Mouse (Mus musculus) heart, postnatal 14 days (tissue): Measurements from ENCODE around the gene Pknox2. TPM values are rescaled to one million over a fixed set of nuclear protein-coding genes. Genes with fewer than 3 reads are reported as not detected.

Source experiments
- DNase-seq, 2 experiments: peaks; one replicate each; pipeline ENCODE4 v3.0.0; 2021 to 2022
- intact Hi-C: fragments of 180-260 bp; cut with DNase I; formaldehyde crosslinking; loops from one replicate; pipeline ENCODE4 v1.15.1; 2025
- long read RNA-seq, 2 experiments: library from polyadenylated mRNA; stranded (forward); transcript quantifications; one replicate each; pipeline ENCODE4 v2.0.0; 2021
- total RNA-seq, 2 experiments: library from RNA; stranded (reverse); gene quantifications; 2 replicates each; pipeline ENCODE4 v1.2.3; 2021

Gene Pknox2
- 1 to 10 TPM; 3.7 to 6.0 TPM for total RNA-seq
- long read RNA-seq, experiment 1, partial matches to known transcripts, result 1 of 1 reads
- long read RNA-seq, experiment 1, other reads (novel, unspliced or antisense), result 0 of 1 reads
- long read RNA-seq, experiment 2, partial matches to known transcripts, result 1 of 2 reads
- long read RNA-seq, experiment 2, other reads (novel, unspliced or antisense), result 1 of 2 reads

DNA sequence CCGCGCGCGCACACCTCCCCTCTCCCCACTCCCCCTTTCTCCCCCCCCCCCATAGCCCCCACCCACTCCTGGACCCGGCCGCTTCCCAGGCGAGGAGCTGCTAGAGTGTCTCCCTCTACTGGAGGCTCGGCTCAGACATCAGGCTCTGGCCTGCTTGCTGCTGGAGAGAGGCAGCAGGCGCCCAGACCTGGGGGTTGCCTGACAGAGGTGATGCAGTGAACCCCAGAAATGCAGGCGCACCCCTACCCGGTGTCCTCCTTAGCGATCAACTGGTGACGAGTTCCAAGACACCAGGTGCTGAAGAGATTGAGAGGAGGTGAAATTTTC is at the start of gene Pknox2:
TSS of gene Pknox2 (minus strand) at position 49 of the 327 bp plus-strand sequence.
- intact Hi-C loops, result loop anchor here (1.0 to 5.0 kb wide), 5 partner anchors 60 to 250 kb away; no protein-coding TSS in a partner anchor
- DNase-seq, result peak; percentile 77 to 84

- DNase-seq, result no peak
- intact Hi-C loops, result no loop called here
Measured at GRCm38 (mm10) chr9:37188024-37188423, 40.8 kb upstream of the Pknox2 start.

GRCm38 (mm10) chr9:37187407-37187806 is 40.2 kb upstream of the Pknox2 start:
- intact Hi-C loops, result no loop called here
- no peak for DNase-seq

DNA sequence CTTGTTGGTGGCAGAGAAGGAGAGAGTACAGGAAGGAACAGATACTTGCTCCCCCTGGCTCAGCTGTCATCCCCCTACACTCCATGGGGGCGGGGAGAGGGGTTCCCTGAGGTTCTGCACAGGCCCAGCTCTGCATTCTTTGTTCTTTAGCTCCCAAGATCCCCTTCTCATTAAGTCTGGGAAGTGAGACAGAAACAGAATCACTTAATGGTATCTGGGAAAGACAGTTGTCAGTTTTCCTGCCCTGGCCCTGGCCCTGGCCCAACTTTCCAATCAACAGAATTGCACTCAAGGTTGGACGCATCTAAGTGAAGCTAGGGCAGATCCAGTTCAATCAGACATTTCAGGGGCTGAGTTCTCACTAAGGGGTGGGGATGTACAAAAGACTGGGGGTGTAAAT is 36.0 kb upstream of the Pknox2 start:
- DNase-seq, result no peak
- intact Hi-C loops, result no loop called here

GRCm38 (mm10) chr9:37181596-37181995 is 34.4 kb upstream of the Pknox2 start:
- no peak for DNase-seq
- intact Hi-C loops, result no loop called here

DNA sequence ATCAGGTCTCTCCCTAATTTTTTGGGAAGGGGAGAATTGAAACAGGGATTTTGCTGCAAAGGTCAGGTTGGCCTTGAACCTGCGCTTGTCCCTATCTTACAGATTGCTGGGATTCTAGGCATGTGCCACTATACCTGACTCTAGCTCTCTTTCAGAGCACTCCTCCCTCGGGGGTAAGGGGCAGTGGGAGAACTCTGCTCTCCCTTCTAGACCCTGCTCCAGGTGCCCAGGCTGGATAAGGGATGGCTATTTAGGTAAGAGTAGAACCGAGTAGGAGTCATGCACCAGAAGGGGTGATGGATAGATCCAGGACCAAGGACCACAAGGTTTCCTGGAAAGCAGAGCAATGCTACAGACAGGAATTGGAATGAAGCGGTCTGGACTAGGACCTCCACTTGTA is 32.4 kb upstream of the Pknox2 start:
- DNase-seq, result no peak
- intact Hi-C loops, result loop anchor here (5.0 kb wide), 1 partner anchor 148 kb away; no protein-coding TSS in a partner anchor

GRCm38 (mm10) chr9:37178911-37179310 is 31.7 kb upstream of the Pknox2 start:
- intact Hi-C loops, result loop anchor here (5.0 kb wide), 1 partner anchor 148 kb away; no protein-coding TSS in a partner anchor
- DNase-seq, result no peak

- intact Hi-C loops, result loop anchor here (1.0 to 5.0 kb wide), 2 partner anchors 53 to 150 kb away; no protein-coding TSS in a partner anchor
- no peak for DNase-seq
Measured at GRCm38 (mm10) chr9:37177551-37177950, 30.3 kb upstream of the Pknox2 start.

DNA sequence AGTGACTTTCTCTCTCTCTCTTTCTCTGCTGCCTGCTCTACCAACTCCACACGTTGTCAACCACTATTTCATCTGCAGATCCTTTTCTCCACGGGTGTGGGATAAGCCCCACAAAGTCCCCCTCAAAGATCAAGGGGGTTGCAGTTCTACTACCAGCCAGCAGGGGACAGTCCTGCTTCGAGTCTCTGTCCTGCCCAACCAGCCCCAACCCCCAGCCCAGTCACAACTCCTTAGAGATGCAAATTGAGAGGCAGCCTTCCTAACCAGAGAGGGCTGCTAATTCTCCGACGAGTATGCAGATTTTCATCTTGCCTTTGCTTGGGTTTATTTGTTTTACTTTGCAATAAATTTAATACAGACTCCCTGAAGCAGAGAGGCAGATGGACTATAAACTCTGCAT is 29.9 kb upstream of the Pknox2 start:
- DNase-seq, result peak; percentile 52 to 68
- intact Hi-C loops, result loop anchor here (1.0 to 5.0 kb wide), 2 partner anchors 53 to 150 kb away; no protein-coding TSS in a partner anchor

- peak in 1 of 2 experiments; percentile 19 for DNase-seq
- intact Hi-C loops, result loop anchor here (5.0 kb wide), 1 partner anchor 151 kb away; no protein-coding TSS in a partner anchor
Measured at GRCm38 (mm10) chr9:37176002-37176401, 28.8 kb upstream of the Pknox2 start.

GRCm38 (mm10) chr9:37173376-37173775 is 26.2 kb upstream of the Pknox2 start:
- DNase-seq, result no peak
- intact Hi-C loops, result no loop called here

DNA sequence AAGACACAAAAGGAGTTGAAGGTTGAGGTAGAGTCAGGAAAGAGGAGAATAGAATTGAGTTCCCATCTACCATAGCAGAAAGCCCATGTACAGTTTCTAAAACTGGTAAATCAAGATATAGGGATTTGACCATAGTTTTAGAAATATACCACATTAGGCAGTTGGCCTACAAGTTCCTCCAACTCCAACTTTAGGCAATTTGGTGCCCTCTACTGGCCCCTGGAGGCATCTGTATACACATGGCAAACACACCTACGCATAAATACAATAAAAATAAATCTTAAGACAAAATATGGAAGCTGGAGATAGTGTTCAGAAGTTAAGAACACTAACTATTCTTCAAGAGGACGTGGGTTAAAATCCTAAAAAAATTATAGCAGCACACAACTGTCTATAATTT is 19.7 kb upstream of the Pknox2 start:
- intact Hi-C loops, result no loop called here
- no peak for DNase-seq

DNA sequence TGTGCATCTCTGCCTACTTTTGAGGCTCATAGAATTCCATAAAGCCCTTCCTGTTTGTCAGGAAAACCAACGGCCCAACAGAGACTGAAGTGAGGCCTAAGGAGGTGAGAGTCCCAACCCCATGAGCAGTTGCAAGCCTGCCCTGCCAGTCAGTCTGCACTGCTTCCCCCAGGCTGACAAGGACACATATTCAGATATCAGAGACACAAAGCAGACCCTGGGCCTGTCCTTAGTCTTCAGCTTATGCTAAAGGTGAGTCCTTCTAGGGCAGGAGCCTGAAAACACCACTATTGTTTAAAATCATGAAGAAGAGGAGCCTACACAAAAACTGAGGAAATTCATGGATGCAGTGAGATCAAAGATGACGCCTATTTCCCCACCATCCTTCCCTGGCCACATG is 13.5 kb upstream of the Pknox2 start:
- DNase-seq, result no peak

GRCm38 (mm10) chr9:37147886-37148285 is 679 bp upstream of the Pknox2 start:
- intact Hi-C loops, result loop anchor here (1.0 to 5.0 kb wide), 5 partner anchors 61 to 251 kb away; no protein-coding TSS in a partner anchor
- DNase-seq, result no peak

More for the DNA sequence above, 13.5 kb upstream of the Pknox2 start:
- intact Hi-C loops, result no loop called here

GRCm38 (mm10) chr9:37146603-37147358 is 426 bp downstream of the Pknox2 start:
- DNase-seq, result peak; percentile 72 to 75
- intact Hi-C loops, result loop anchor here (1.0 to 5.0 kb wide), 5 partner anchors 59 to 249 kb away; no protein-coding TSS in a partner anchor

GRCm38 (mm10) chr9:37146353-37146602 is 929 bp downstream of the Pknox2 start:
- DNase-seq, result no peak
- intact Hi-C loops, result loop anchor here (5.0 kb wide), 4 partner anchors 59 to 249 kb away; no protein-coding TSS in a partner anchor

DNA sequence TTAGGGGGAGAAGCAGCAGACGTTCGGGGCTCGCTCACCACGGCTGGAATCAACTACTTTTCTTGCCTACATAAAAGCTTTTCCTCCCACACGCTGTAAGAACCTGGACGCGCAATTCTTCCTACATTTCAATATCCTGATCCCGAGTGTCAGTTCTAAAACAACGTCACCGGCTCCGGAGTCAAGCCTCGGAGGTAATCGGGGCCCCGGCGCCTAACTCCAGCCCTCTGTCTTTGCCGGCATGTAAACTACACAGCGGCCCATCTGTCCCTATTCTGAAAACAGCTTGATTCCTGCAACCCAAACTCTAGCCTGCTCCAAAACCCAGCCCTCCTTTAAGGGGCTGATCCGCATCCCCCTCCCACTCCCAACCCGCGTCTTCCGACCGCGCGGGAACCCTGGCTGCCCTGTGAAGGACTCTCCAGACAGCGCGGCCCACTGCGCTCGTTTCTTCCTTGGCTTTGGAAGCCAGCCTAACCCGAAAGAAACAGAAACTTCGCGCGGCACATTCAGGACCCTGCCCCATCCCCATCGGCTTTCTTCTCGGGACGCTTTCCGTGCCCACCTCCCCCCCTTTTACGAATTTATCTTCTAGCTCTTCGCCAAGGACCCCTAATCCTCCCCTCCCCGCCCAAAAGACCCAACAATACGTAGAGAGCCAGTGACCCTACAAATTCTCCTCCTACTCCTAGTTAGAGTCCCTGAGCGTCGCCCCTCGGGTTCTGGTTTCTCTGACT is 1.4 kb downstream of the Pknox2 start:
- DNase-seq, result peak; percentile 51 to 53
- intact Hi-C loops, result loop anchor here (5.0 kb wide), 4 partner anchors 58 to 248 kb away; no protein-coding TSS in a partner anchor

DNA sequence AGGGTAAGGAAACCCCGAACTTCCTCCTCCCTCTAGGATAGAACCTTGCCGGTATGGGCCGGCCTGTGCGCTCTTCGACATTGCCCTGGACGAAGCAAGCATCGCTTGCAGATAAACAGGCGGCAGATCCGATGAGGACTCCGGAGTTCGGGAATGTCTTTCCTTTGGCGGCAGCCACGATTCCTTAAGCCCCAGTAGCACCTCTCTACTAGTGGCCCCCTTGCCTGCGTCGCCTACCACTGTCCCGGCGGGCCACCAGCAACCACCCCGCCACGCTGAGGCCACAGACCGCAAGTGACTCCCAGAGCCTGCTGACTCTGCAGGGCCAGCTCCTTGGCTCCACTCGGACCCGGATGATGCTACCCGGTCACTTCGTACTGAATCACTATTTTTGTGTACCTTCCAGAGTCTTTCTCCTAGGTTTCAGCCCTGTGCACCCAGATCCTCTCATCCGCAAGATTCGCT is 2.0 kb downstream of the Pknox2 start:
- intact Hi-C loops, result loop anchor here (5.0 kb wide), 4 partner anchors 58 to 248 kb away; no protein-coding TSS in a partner anchor
- peak; percentile 51 to 52 for DNase-seq

DNA sequence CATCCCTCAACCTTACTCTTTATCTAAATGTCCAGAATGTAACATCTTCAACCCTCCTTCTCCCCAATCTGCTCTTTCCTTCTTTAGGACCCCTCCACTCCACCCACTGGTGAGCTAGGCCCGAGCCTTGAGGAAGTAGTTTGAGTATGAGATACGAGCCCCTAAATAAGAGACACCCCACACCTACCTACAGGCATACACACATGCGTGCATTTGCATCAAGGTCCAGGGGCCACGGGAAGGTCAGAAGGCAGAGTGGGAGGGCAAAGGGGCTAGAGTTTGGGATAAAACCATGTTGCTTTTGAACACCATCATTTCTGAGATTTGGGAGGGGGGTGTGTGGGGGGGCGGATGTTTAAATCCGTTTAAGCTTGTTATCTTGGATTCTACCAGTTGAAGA is 2.5 kb downstream of the Pknox2 start:
- intact Hi-C loops, result loop anchor here (5.0 kb wide), 4 partner anchors 57 to 247 kb away; no protein-coding TSS in a partner anchor
- DNase-seq, result no peak

GRCm38 (mm10) chr9:37144251-37144650 is 3.0 kb downstream of the Pknox2 start:
- DNase-seq, result peak in 1 of 2 experiments; percentile 49
- intact Hi-C loops, result no loop called here
